In genomic region chr4:41447595-41447994, GRCm38 (mm10) we compare ENCODE assay signal across 27 mouse cellular contexts.
"Had no signal": no experiment of that assay in that cellular context is flagged by ENCODE, and none has a peak within 500 bp of the region (broad histone marks: within the 10 kb centered on the region; RNA-seq: fewer than 3 reads in every experiment).

No protein-coding gene starts in this region.

- H3K4me3 ChIP-seq: left cerebral cortex, adult 2 months; limb, embryonic 10.5 days; limb, embryonic 12.5 days; limb, embryonic 13.5 days; limb, embryonic 15.5 days; liver, embryonic 12.5 days; liver, embryonic 13.5 days; liver, embryonic 15.5 days; lung, embryonic 15.5 days; megakaryocyte, embryonic 14.5 days; midbrain, embryonic 10.5 days; midbrain, embryonic 12.5 days; midbrain, embryonic 13.5 days; midbrain, embryonic 15.5 days had no signal

- H3K36me3 ChIP-seq: limb, embryonic 15.5 days; lung, embryonic 15.5 days; midbrain, embryonic 15.5 days had no signal

- DNase-seq: left cerebral cortex, postnatal 4 days; liver; liver, embryonic 13.5 days; liver, postnatal 0 days; lung, adult 18-20 months; lung, adult 2 months; lung, embryonic 14.5 days; lung, postnatal 10 days; lung, postnatal 14 days; lung, postnatal 36 days; lung, postnatal 4 days; midbrain, embryonic 14.5 days had no signal

- H3K27me3 ChIP-seq: limb, embryonic 12.5 days; limb, embryonic 13.5 days; limb, embryonic 15.5 days; liver, embryonic 12.5 days; liver, embryonic 13.5 days; liver, embryonic 15.5 days; lung, embryonic 15.5 days; megakaryocyte, embryonic 14.5 days; midbrain, embryonic 12.5 days; midbrain, embryonic 13.5 days; midbrain, embryonic 15.5 days had no signal

- H3K4me2 ChIP-seq: limb, embryonic 12.5 days; limb, embryonic 13.5 days; limb, embryonic 15.5 days; liver, embryonic 11.5 days; liver, embryonic 12.5 days; liver, embryonic 13.5 days; liver, embryonic 15.5 days; lung, embryonic 14.5 days; lung, embryonic 15.5 days; midbrain, embryonic 11.5 days; midbrain, embryonic 12.5 days; midbrain, embryonic 13.5 days; midbrain, embryonic 15.5 days had no signal
